Mouse (Mus musculus) heart, embryonic 14.5 days (tissue): Measurements from ENCODE around the gene Mtg1. TPM values are rescaled to one million over a fixed set of nuclear protein-coding genes. Genes with fewer than 3 reads are reported as not detected.
A peak's percentile ranks its signal among the peaks of the same experiment; 100 is the strongest.

Source experiments
- ATAC-seq: fragments of 200-750 bp; cut with Nextera tagmentation; 2 replicates; pipeline ENCODE4 v1.8.0; 2017; ENCODE audit warnings: low read depth, moderate TSS enrichment; ENCODE audit not compliant: insufficient number of reproducible peaks, insufficient read depth, low FRiP score
- H3K27ac ChIP-seq, 2 experiments: fragments of 200-500 bp in 1 of 2; fragments of 300-500 bp in 1 of 2; sonication (generic) in 1 of 2; replicated peaks in 1 of 2; 2 replicates each; pipeline ENCODE4 v1.5.1; 2012 to 2014; ENCODE audit warnings: low read depth in 2 of 2, low read length in 2 of 2, control low read depth in 1 of 2, mild to moderate bottlenecking in 1 of 2, mixed read lengths in 1 of 2; ENCODE audit not compliant: control insufficient read depth in 1 of 2, insufficient read depth in 1 of 2
- H3K27me3 ChIP-seq: fragments of 300-500 bp; sonication (generic); 2 replicates; pipeline ENCODE4 v1.6.1; 2014; ENCODE audit warnings: mild to moderate bottlenecking, low read length, control low read depth; ENCODE audit not compliant: control insufficient read depth, insufficient read depth
- H3K36me3 ChIP-seq: fragments of 300-500 bp; sonication (generic); 2 replicates; pipeline ENCODE4 v1.6.1; 2014; ENCODE audit warnings: mild to moderate bottlenecking, control low read depth, low read length, mixed read lengths; ENCODE audit not compliant: control insufficient read depth, insufficient read depth
- H3K4me1 ChIP-seq, 2 experiments: fragments of 200-500 bp in 1 of 2; fragments of 300-500 bp in 1 of 2; sonication (generic) in 1 of 2; 2 replicates each; pipeline ENCODE4 v1.6.1; 2012 to 2014; ENCODE audit warnings: low read length in 2 of 2, control low read depth in 1 of 2, mixed read lengths in 1 of 2; ENCODE audit not compliant: control insufficient read depth in 2 of 2, insufficient read depth in 2 of 2
- H3K4me2 ChIP-seq: fragments of 300-500 bp; sonication (generic); 2 replicates; pipeline ENCODE4 v1.6.1; 2014; ENCODE audit warnings: mild to moderate bottlenecking, low read length
- H3K4me3 ChIP-seq, 2 experiments: fragments of 200-500 bp in 1 of 2; fragments of 300-500 bp in 1 of 2; sonication (generic) in 1 of 2; 2 replicates each; pipeline ENCODE4 v1.5.1; 2012 to 2014; ENCODE audit warnings: low read length in 2 of 2, mild to moderate bottlenecking in 2 of 2, control low read depth in 1 of 2, low read depth in 1 of 2, moderate library complexity in 1 of 2; ENCODE audit not compliant: control insufficient read depth in 1 of 2, insufficient read depth in 1 of 2
- H3K9ac ChIP-seq: fragments of 300-500 bp; sonication (generic); 2 replicates; pipeline ENCODE4 v1.6.1; 2014; ENCODE audit warnings: mild to moderate bottlenecking, low read length
- H3K9me3 ChIP-seq: fragments of 300-500 bp; sonication (generic); 2 replicates; pipeline ENCODE4 v1.6.1; 2016; ENCODE audit warnings: low read length, control low read depth; ENCODE audit not compliant: control insufficient read depth
- WGBS: fragments of 180-500 bp; shearing (Covaris S2); extraction: QIAGEN DNeasy Blood & Tissue Kit; methylation state at CpG from one replicate; pipeline ENCODE4 v1.1.7; 2014; 5-methylcytosine and 5-hydroxymethylcytosine counted together
- polyA plus RNA-seq: library from polyadenylated mRNA; unstranded; fragments of >200 nt; fragmentation: Nextera tagmentation; extraction: Ambion mirVana; gene quantifications from 2 replicates; pipeline ENCODE4 v1.2.1, GENCODE M21; 2014

Mtg1 gene
- polyA plus RNA-seq, 1 experiment from 2014 or later = 38.2 TPM

DNA sequence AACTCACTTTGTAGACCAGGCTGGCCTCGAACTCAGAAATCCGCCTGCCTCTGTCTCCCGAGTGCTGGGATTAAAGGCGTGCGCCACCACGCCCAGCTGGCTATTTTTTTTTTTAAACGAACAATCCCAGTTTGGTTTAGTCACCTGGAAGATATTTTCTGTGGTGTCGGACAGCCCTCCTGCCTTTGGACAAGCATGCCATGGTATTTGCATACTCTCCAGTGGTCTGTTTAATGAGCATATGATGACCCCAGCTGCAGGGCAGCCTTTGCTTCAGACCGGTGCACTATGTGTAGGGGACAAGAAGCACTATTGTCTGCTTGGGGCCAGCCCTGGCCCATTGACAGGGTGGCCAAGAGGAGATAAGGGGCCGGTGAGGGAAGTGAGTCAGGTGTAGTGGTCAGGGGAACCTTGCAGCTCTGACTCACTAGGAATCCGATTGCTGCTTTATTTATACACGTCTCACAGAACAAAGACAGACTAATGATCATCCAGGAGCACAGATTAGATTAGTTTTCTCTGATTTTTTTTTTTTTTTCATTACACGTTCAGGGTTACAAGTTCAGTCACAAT, 15.9 kb upstream of the Mtg1 start:
- Histone ChIP-seq H3K4me2 (no peak overlapping the region), H3K27me3 (no peaks in the 10 kb centered on the region), H3K36me3 (no peaks in the 10 kb centered on the region), H3K9me3 (no peaks in the 10 kb centered on the region), H3K4me1 (peaks cover 0 to 2% of the 10 kb centered on the region in 2 experiments; a peak in 1 of 4 replicates), H3K4me3 (no peak overlapping the region), H3K27ac (no peak overlapping the region), H3K9ac (no peak overlapping the region)
- WGBS = 65% methylated on average over 12 of the region's 13 CpGs
- no peak for ATAC-seq

DNA sequence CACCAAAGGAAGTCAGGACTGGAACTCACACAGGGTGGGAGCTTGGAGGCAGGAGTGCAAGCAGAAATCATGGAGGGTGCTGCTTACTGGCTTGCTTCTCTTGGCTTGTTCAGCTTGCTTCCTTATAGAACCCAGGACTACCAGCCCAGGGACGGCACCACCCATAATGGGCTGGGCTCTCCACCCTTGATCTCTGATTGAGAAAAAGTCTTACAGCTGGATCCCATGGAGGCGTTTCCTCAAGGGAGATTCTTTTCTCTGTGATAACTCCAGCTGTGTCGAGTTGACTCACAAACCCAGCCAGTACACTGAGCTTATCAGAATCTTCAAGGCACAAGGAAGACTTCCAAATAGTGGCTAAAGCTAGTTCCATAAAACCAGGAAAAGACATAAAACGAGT, 14.6 kb upstream of the Mtg1 start:
- H3K9me3 ChIP-seq = no peaks in the 10 kb centered on the region
- no peak for ATAC-seq
- no peak overlapping the region for H3K27ac ChIP-seq
- no peaks in the 10 kb centered on the region for H3K36me3 ChIP-seq
- no peak overlapping the region for H3K4me3 ChIP-seq
- no peak overlapping the region for H3K9ac ChIP-seq
- no peak overlapping the region for H3K4me2 ChIP-seq
- H3K4me1 ChIP-seq = peaks cover 0 to 3% of the 10 kb centered on the region in 2 experiments; a peak in 1 of 4 replicates
- H3K27me3 ChIP-seq = no peaks in the 10 kb centered on the region
- WGBS = 25% methylated on average over 4 of the region's 4 CpGs

DNA sequence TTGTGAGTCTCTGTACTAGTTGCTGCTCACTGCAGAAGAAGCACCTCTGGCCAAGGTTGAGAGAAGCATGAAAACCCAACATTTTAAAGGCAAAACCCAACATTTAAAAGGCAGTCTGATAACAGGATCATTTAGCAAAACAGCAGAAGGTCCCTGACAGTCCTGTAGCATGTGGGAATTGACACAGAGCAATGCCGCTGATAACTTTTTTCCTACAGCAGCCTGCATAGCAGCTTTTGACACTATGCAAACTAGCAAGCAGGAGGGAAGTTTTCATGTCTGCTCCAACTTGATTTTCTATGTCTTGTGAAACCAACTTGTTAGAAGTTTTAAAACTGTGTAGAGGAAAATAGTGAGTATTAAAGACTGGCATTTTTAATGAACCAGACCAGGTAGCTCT, 13.0 kb upstream of the Mtg1 start:
- H3K27me3 ChIP-seq = no peaks in the 10 kb centered on the region
- H3K9ac ChIP-seq = no peak overlapping the region
- H3K9me3 ChIP-seq = no peaks in the 10 kb centered on the region
- 83% methylated on average over 1 of the region's 1 CpGs for WGBS
- H3K4me2 ChIP-seq = no peak overlapping the region
- H3K4me1 ChIP-seq = peaks cover 0 to 3% of the 10 kb centered on the region in 2 experiments; a peak in 1 of 4 replicates
- H3K4me3 ChIP-seq = no peak overlapping the region
- peaks cover 2% of the 10 kb centered on the region; the same call in 1 of the 2 replicates for H3K36me3 ChIP-seq
- no peak overlapping the region for H3K27ac ChIP-seq
- no peak for ATAC-seq

DNA sequence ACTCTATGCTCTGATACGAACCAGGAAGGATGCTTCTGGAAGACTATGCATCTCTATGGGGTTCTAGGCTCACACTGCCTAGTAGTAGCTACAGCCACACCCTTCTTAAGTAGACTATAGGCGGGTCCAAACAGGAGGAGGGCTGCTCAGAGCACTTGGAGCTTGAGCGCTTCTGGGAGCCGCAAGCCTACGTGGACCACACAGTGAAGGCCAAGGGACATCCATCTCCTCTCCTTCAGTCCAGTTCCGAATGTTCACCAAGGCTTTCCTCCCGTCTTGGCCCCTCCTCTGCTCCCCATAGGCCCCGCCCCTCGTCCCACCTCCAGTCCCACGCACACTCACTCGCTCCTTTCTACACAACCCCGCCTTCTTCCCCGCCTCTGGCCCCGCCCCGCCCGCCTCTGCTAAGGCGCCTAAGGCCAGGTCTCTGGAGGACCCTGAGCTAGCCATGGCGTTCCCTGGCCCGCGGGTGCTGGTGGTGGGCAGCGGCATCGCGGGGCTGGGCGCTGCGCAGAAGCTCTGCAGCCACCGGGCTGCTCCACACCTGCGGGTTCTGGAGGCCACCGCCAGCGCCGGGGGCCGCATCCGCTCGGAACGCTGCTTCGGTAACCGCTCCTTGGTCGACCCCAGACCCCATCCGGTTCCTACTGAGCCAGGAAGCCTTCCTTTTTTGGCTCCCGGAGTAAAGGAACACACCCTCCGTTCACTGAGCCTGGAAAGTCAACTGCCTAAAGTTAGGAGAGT, 11.9 kb upstream of the Mtg1 start:
- no peaks in the 10 kb centered on the region for H3K27me3 ChIP-seq
- H3K4me2 ChIP-seq = peak overlapping the region; percentile 75
- peak overlapping the region; percentile 78 for H3K9ac ChIP-seq
- peaks cover 0 to 3% of the 10 kb centered on the region in 2 experiments; a peak in 1 of 4 replicates for H3K4me1 ChIP-seq
- H3K9me3 ChIP-seq = no peaks in the 10 kb centered on the region
- peak; percentile 97 for ATAC-seq
- WGBS = 2% methylated on average over 40 of the region's 40 CpGs
- H3K4me3 ChIP-seq = peak overlapping the region; percentile 57 to 82
- H3K36me3 ChIP-seq = peaks cover 13% of the 10 kb centered on the region; the same call in 1 of the 2 replicates
- H3K27ac ChIP-seq = no peak overlapping the region

DNA sequence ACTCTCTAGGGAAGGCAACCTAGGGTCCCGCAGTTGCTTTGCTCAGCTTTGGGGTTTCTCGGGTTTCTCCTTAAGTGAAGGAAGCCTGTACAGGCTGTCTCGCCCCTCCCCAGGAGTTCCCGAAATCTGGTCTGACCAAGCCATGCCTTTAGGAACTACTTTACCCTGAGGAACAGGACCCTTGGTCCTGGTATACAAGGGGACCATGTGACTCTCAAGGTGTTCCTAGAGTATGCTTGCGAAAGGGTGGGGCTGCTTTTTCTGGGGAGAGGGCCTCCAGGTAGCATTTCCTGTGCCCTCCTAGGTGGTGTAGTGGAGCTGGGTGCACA, 11.4 kb upstream of the Mtg1 start:
- Histone ChIP-seq H3K4me2 (peak overlapping the region; percentile 75), H3K4me1 (peaks cover 0 to 3% of the 10 kb centered on the region in 2 experiments; a peak in 1 of 4 replicates), H3K36me3 (peaks cover 14% of the 10 kb centered on the region; the same call in 1 of the 2 replicates), H3K9ac (peak overlapping the region; percentile 78), H3K27ac (no peak overlapping the region), H3K4me3 (peak overlapping the region; percentile 57 to 82), H3K27me3 (no peaks in the 10 kb centered on the region), H3K9me3 (no peaks in the 10 kb centered on the region)
- peak; percentile 16; the same call in 1 of the 2 replicates for ATAC-seq
- 7% methylated on average over 5 of the region's 5 CpGs for WGBS

DNA sequence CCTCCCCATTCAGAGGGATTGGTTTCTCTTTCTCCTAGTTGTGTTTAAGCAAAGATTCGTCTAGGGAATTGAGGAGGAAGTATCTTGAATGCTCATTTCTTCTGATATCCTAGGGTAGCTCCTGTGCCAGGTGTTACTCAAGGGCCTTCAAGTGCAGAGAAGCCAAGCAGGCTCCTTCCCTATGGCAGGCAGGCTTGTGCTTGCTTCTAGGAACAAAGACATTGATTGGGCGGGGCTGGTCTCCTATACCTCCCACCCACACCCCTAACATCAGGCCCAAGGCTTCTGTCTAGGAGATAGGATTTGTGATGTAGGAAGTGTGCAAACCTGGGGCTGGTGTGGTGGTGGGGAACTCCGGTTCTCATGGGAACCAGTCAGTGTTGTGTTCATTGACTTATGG, 10.4 kb upstream of the Mtg1 start:
- H3K4me2 ChIP-seq = no peak overlapping the region

DNA sequence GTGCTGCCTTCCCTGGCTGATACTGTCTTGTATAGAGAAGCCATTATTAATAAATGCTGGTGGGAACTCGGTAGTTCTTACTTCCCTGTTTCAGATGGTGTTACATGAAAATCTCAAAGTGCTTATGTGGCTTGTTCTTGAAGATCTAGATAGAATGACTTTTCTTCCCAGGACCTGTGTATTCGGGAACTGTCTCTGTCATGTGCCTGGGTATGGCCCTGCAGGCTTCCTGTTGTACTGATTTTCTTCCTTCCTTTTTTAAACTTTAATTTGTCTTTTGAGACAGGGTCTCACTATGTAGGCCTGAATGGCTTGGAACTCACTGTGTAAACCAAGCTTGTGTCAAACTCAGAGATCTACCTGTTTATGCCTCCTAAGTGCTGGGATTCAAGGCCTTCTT, 9.5 kb upstream of the Mtg1 start:
- peaks cover 18% of the 10 kb centered on the region; the same call in 1 of the 2 replicates for H3K36me3 ChIP-seq
- H3K27me3 ChIP-seq = no peaks in the 10 kb centered on the region
- H3K9ac ChIP-seq = no peak overlapping the region
- no peak overlapping the region for H3K27ac ChIP-seq
- H3K4me3 ChIP-seq = no peak overlapping the region
- WGBS = 73% methylated on average over 2 of the region's 2 CpGs
- no peak overlapping the region for H3K4me2 ChIP-seq
- H3K9me3 ChIP-seq = no peaks in the 10 kb centered on the region
- H3K4me1 ChIP-seq = peaks cover 0 to 3% of the 10 kb centered on the region in 2 experiments; a peak in 1 of 4 replicates
- no peak for ATAC-seq

More for the DNA sequence above, 10.4 kb upstream of the Mtg1 start:
- Histone ChIP-seq H3K27ac (no peak overlapping the region), H3K36me3 (peaks cover 18% of the 10 kb centered on the region; the same call in 1 of the 2 replicates), H3K4me3 (no peak overlapping the region), H3K27me3 (no peaks in the 10 kb centered on the region), H3K4me1 (peaks cover 0 to 3% of the 10 kb centered on the region in 2 experiments; a peak in 1 of 4 replicates), H3K9me3 (no peaks in the 10 kb centered on the region), H3K9ac (no peak overlapping the region)
- 80% methylated on average over 3 of the region's 3 CpGs for WGBS
- ATAC-seq = no peak
